Mouse (Mus musculus) hindbrain, embryonic 12.5 days (tissue): ENCODE measurements around the gene Zrsr1. TPM values are rescaled to one million over a fixed set of nuclear protein-coding genes. Genes with fewer than 3 reads are reported as not detected.

Experiments
- ATAC-seq: fragments of 200-750 bp; cut with Nextera tagmentation; 2 replicates; pipeline ENCODE4 v1.8.0; 2017; ENCODE audit warnings: moderate TSS enrichment; ENCODE audit not compliant: low FRiP score
- H3K27ac ChIP-seq: fragments of 300-500 bp; sonication (generic); 2 replicates; pipeline ENCODE4 v1.5.1; 2016; ENCODE audit warnings: mild to moderate bottlenecking
- H3K27me3 ChIP-seq: fragments of 300-500 bp; sonication (generic); 2 replicates; pipeline ENCODE4 v1.6.1; 2016; ENCODE audit warnings: mild to moderate bottlenecking
- H3K36me3 ChIP-seq: fragments of 300-500 bp; sonication (generic); 2 replicates; pipeline ENCODE4 v1.6.1; 2016; ENCODE audit warnings: mild to moderate bottlenecking
- H3K4me1 ChIP-seq: fragments of 300-500 bp; sonication (generic); 2 replicates; pipeline ENCODE4 v1.6.1; 2016
- H3K4me2 ChIP-seq: fragments of 300-500 bp; sonication (generic); replicated peaks from 2 replicates; pipeline ENCODE4 v1.6.1; 2016; ENCODE audit warnings: mild to moderate bottlenecking
- H3K4me3 ChIP-seq: fragments of 300-500 bp; sonication (generic); 2 replicates; pipeline ENCODE4 v1.5.1; 2016; ENCODE audit warnings: mild to moderate bottlenecking
- H3K9ac ChIP-seq: fragments of 300-500 bp; sonication (generic); 2 replicates; pipeline ENCODE4 v1.6.1; 2016; ENCODE audit warnings: mild to moderate bottlenecking, moderate library complexity
- H3K9me3 ChIP-seq: fragments of 300-500 bp; sonication (generic); replicated peaks from 2 replicates; pipeline ENCODE4 v1.6.1; 2016; ENCODE audit warnings: mild to moderate bottlenecking
- WGBS: fragments of 180-500 bp; shearing (Covaris S2); methylation state at CpG from one replicate; pipeline ENCODE4 v1.1.7; 2016; 5-methylcytosine and 5-hydroxymethylcytosine counted together
- polyA plus RNA-seq: library from polyadenylated mRNA; unstranded; fragments of >200 nt; fragmentation: Nextera tagmentation; extraction: Ambion mirVana; gene quantifications from 2 replicates; pipeline ENCODE4 v1.2.1, GENCODE M21; 2016

Zrsr1 gene
- 5.2 and 7.5 TPM in 2 replicates for polyA plus RNA-seq

DNA sequence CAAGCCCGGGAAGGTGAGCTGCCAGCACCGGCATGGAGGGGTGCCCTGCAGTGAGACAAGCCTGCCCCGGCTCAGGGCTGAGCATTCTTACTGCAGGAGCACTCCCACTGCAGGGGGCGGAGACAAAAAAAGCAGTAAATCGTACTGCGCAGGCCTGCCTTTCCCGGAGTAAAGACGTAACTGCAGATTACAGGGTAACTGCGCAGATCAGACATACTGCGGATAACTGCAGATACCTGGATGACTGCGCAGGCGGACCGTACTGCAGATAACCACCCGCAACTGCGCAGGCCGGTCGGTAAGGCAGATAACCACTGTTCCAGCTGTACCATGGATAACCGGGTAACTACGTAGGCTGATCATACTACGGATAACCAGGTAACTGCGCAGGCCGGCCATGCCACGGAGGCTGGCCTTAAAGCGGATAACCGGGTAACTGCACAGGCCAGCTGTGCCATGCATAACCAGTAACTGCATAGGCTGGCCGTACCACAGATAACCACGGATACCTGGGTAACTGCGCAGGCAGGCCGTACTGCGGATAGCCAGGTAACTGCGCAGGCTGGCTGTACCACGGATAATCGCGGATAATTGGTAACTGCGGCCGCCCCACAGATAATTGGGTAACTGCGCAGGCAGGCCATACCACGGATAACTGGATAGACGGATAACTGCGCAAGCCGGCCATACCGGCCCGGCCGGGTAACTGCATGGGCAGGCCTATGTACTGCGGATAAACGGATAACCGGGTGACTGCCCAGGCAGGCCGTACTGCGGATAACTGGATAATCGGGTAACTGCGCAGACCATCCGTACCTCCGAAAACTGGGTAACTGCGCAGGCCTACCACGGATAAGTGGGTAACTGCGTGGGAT is at the start of gene Zrsr1:
Gene Zrsr1 (plus strand): TSS at position 171 of the 875 bp plus-strand sequence.
- peak within 1 kb of the TSS; percentile 50 for H3K4me3 ChIP-seq

GRCm38 (mm10) chr11:22922546-22922945 is 49.3 kb upstream of the Zrsr1 start:
- no peak for ATAC-seq
- H3K27me3 ChIP-seq = no peaks in the 10 kb centered on the region
- H3K36me3 ChIP-seq = no peaks in the 10 kb centered on the region
- 87% methylated on average over 2 of the region's 2 CpGs for WGBS
- no peak overlapping the region for H3K4me2 ChIP-seq
- H3K9ac ChIP-seq = no peak overlapping the region
- no peak overlapping the region for H3K27ac ChIP-seq
- no peak overlapping the region for H3K4me3 ChIP-seq
- H3K4me1 ChIP-seq = peaks cover 3% of the 10 kb centered on the region; the same call in 1 of the 2 replicates
- no peaks in the 10 kb centered on the region for H3K9me3 ChIP-seq

More for the DNA sequence above, at the start of gene Zrsr1:
- WGBS = 47% methylated on average over 56 of the region's 56 CpGs
- peaks cover 37% of the 10 kb centered on the region for H3K9me3 ChIP-seq
- H3K27ac ChIP-seq = peak within 1 kb of the TSS; percentile 73
- H3K27me3 ChIP-seq = no peaks in the 10 kb centered on the region
- H3K9ac ChIP-seq = peak within 1 kb of the TSS; percentile 64
- H3K36me3 ChIP-seq = peaks cover 41% of the 10 kb centered on the region
- ATAC-seq = peak; percentile 79
- peaks cover 14% of the 10 kb centered on the region for H3K4me1 ChIP-seq
- peak within 1 kb of the TSS; percentile 65 for H3K4me2 ChIP-seq

DNA sequence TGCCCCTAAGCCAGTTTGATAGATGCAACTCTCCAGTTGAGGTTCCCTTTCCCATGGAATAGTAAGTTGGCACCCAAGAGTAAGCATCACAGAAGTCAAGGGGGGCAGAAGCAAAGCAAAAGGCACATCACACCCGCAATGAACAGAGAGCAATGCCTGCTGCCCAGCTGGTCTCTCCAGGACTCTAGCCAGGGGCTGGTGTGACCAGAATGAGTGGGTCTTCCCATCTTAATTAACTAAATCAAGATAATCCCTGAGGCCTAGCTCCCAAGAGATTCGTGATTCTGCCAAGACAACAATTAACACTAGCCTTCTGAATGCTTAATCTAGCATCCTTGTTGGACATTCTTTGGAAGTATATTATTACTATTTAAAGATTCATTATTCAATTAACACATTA is 48.2 kb upstream of the Zrsr1 start:
- Histone ChIP-seq H3K27me3 (no peaks in the 10 kb centered on the region), H3K9ac (no peak overlapping the region), H3K27ac (no peak overlapping the region), H3K4me1 (peaks cover 3% of the 10 kb centered on the region; the same call in 1 of the 2 replicates), H3K4me3 (no peak overlapping the region), H3K9me3 (no peaks in the 10 kb centered on the region), H3K4me2 (no peak overlapping the region), H3K36me3 (no peaks in the 10 kb centered on the region)
- 70% methylated on average over 2 of the region's 2 CpGs for WGBS
- ATAC-seq = no peak

GRCm38 (mm10) chr11:22928586-22929169 is 43.1 kb upstream of the Zrsr1 start:
- H3K4me3 ChIP-seq = no peak overlapping the region
- H3K4me2 ChIP-seq = no peak overlapping the region
- H3K27me3 ChIP-seq = no peaks in the 10 kb centered on the region
- H3K9me3 ChIP-seq = no peaks in the 10 kb centered on the region
- no peak for ATAC-seq
- 80% methylated on average over 8 of the region's 8 CpGs for WGBS
- H3K9ac ChIP-seq = no peak overlapping the region
- peaks cover 3% of the 10 kb centered on the region; the same call in 1 of the 2 replicates for H3K4me1 ChIP-seq
- no peak overlapping the region for H3K27ac ChIP-seq
- H3K36me3 ChIP-seq = no peaks in the 10 kb centered on the region

GRCm38 (mm10) chr11:22930129-22930528 is 41.7 kb upstream of the Zrsr1 start:
- H3K4me2 ChIP-seq = no peak overlapping the region

DNA sequence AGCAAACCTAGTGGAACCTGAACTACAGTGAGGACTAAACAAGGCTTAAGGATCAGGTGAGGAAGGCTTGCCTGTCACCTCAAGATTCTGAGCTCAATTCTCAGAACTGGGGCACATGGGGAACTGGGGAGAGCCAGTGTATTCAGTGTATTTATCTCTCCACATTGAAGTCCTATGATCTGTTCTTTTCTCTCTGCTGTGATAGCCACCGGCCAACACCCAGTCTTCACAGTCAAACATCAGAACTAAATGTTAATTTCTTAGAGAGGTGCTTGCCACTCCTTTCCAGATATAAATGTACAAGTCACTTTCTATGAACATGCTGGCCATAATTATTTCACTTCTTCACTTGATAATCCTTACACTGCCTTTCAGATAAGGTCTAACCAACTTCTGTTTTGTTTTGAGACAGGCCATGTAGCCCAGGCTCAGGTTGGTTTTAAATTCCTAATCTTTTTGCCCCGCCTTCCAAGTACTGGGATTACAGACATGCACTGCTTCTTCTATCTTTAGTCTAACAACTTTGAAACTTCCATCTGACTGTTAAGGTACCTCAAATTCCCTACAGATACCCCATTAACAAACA is 40.4 kb upstream of the Zrsr1 start:
- Histone ChIP-seq H3K4me2 (no peak overlapping the region), H3K27me3 (no peaks in the 10 kb centered on the region), H3K36me3 (no peaks in the 10 kb centered on the region), H3K27ac (no peak overlapping the region), H3K4me1 (peaks cover 5% of the 10 kb centered on the region; the same call in 1 of the 2 replicates), H3K4me3 (no peak overlapping the region), H3K9me3 (no peaks in the 10 kb centered on the region), H3K9ac (no peak overlapping the region)
- WGBS = 98% methylated on average over 2 of the region's 2 CpGs
- ATAC-seq = no peak

More at GRCm38 (mm10) chr11:22930129-22930528, 41.7 kb upstream of the Zrsr1 start:
- 84% methylated on average over 2 of the region's 2 CpGs for WGBS
- no peak overlapping the region for H3K4me3 ChIP-seq
- no peaks in the 10 kb centered on the region for H3K9me3 ChIP-seq
- H3K27me3 ChIP-seq = no peaks in the 10 kb centered on the region
- no peaks in the 10 kb centered on the region for H3K36me3 ChIP-seq
- no peak overlapping the region for H3K27ac ChIP-seq
- ATAC-seq = no peak
- no peak overlapping the region for H3K9ac ChIP-seq
- H3K4me1 ChIP-seq = no peaks in the 10 kb centered on the region

GRCm38 (mm10) chr11:22932167-22932566 is 39.6 kb upstream of the Zrsr1 start:
- Histone ChIP-seq H3K36me3 (no peaks in the 10 kb centered on the region), H3K4me1 (peaks cover 6% of the 10 kb centered on the region; the same call in 1 of the 2 replicates), H3K4me2 (no peak overlapping the region), H3K9ac (no peak overlapping the region), H3K9me3 (no peaks in the 10 kb centered on the region), H3K4me3 (no peak overlapping the region), H3K27me3 (no peaks in the 10 kb centered on the region), H3K27ac (no peak overlapping the region)
- no peak for ATAC-seq

- no peak overlapping the region for H3K9ac ChIP-seq
- H3K9me3 ChIP-seq = no peaks in the 10 kb centered on the region
- 61% methylated on average over 5 of the region's 5 CpGs for WGBS
- H3K4me1 ChIP-seq = peaks cover 6% of the 10 kb centered on the region; the same call in 1 of the 2 replicates
- ATAC-seq = no peak
- H3K27me3 ChIP-seq = no peaks in the 10 kb centered on the region
- H3K4me3 ChIP-seq = no peak overlapping the region
- no peak overlapping the region for H3K27ac ChIP-seq
- H3K4me2 ChIP-seq = no peak overlapping the region
- no peaks in the 10 kb centered on the region for H3K36me3 ChIP-seq
Measured at GRCm38 (mm10) chr11:22936446-22937125, 35.2 kb upstream of the Zrsr1 start.

DNA sequence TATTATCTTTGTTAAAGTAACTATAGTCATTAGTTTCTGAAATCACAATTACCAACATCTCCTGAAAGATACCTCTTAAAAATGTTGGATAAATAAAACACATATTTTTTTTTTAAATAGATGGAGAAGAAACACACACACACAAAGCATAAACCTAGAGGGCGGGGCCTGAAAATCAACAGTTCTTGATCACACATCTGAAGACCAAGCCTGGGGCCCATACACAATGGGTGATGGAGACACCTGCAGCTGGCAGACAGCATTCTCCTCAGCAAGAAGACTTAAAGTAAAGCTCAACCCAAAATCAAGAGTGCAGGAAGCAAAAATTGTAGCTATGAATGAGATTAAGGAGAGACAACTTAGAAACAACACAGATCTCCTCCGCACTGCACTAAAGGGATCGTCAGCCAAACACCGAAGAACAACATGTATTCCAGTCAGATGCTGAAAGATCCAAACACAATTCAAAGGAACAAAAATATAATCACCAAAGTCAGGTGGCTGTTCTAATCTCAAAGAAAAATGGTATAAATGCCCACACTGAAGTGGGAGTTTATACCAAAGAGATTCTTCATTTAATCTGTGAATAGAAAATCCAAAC is 34.0 kb upstream of the Zrsr1 start:
- H3K27me3 ChIP-seq = no peaks in the 10 kb centered on the region
- no peak overlapping the region for H3K9ac ChIP-seq
- 99% methylated on average over 4 of the region's 4 CpGs for WGBS
- H3K4me2 ChIP-seq = no peak overlapping the region
- H3K9me3 ChIP-seq = no peaks in the 10 kb centered on the region
- H3K4me3 ChIP-seq = no peak overlapping the region
- no peaks in the 10 kb centered on the region for H3K36me3 ChIP-seq
- ATAC-seq = no peak
- peaks cover 6% of the 10 kb centered on the region; the same call in 1 of the 2 replicates for H3K4me1 ChIP-seq
- no peak overlapping the region for H3K27ac ChIP-seq

DNA sequence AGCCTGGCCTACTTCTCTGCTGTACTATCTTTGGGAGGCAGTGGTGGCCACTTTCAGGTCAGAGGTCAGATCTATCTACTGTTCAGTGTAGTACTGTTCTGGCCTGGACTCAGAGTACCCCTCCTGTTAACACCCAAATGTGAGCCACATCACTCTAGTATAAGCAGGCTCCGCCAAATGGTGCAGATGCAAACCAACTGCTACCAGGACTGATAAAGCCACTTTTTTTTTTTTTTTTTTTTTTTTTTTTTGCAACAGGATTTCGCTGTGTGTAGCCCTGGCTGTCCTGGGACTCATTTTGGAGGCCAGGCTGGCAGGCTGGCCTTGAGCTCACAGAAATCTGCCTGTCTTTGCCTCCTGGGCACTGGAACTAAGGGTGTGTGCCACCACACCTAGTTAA is 32.8 kb upstream of the Zrsr1 start:
- Histone ChIP-seq H3K4me2 (no peak overlapping the region), H3K9ac (no peak overlapping the region), H3K4me3 (no peak overlapping the region), H3K4me1 (peaks cover 6% of the 10 kb centered on the region; the same call in 1 of the 2 replicates), H3K9me3 (no peaks in the 10 kb centered on the region), H3K27ac (no peak overlapping the region), H3K27me3 (no peaks in the 10 kb centered on the region), H3K36me3 (no peaks in the 10 kb centered on the region)
- 90% methylated on average over 2 of the region's 2 CpGs for WGBS
- ATAC-seq = no peak

DNA sequence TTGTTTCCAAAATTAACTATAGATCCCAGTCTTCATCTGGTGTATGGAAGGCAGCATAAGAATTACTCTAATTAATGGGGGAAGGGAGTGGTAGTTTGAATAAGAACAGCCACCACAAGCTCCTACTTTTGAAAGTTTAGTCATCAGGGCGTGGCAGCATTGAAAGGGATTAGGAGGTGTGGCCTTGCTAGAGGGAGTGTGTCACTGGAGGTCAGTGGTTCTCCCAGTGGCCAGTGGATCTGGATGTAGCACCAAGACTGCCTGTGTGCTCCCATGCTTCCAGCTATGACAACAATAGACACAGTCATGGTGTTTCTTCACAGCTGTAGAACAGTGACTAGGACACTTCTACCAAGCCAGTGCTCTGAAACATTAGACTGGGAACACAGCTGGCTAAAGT is 22.7 kb upstream of the Zrsr1 start:
- 89% methylated on average over 1 of the region's 1 CpGs for WGBS
- no peak overlapping the region for H3K9ac ChIP-seq
- H3K27me3 ChIP-seq = no peaks in the 10 kb centered on the region
- H3K9me3 ChIP-seq = no peaks in the 10 kb centered on the region
- no peak overlapping the region for H3K4me2 ChIP-seq
- no peak overlapping the region for H3K27ac ChIP-seq
- no peak for ATAC-seq
- H3K4me3 ChIP-seq = no peak overlapping the region
- H3K36me3 ChIP-seq = 0 out of 2 replicates have a peak, but pooled peaks cover 2% of the 10 kb centered on the region
- no peaks in the 10 kb centered on the region for H3K4me1 ChIP-seq
